Mouse (Mus musculus): ENCODE measurements at regions not wholly inside any gene's neighbourhood (a gene's known extent, or its start where the extent isn't known, plus 50 kb on each side); places are given as distances from the start of the nearest gene placed in this dataset.
"Not testable (repeated sequence)": the region's sequence is repeated elsewhere in the genome, so short reads cannot be mapped to it uniquely, and the experiment has no call there.

GRCm38 (mm10) chr2:100569891-100570290 is 1054.6 kb upstream of the Rag2 start:
- not testable (repeated sequence) for DNase-seq (ENCODE audit: low read depth)

GRCm38 (mm10) chr2:100590643-100591042 is 1033.9 kb upstream of the Rag2 start:
- not testable (repeated sequence) for DNase-seq (ENCODE audit: low read depth)

GRCm38 (mm10) chr2:100626183-100626582 is 998.3 kb upstream of the Rag2 start:
- DNase-seq (ENCODE audit: low read depth): not testable (repeated sequence)

- not testable (repeated sequence) for DNase-seq (ENCODE audit: low read depth)
These were observed 971.8 kb upstream of the Rag2 start for GRCm38 (mm10) chr2:100652742-100653141.

- DNase-seq (ENCODE audit: low read depth): not testable (repeated sequence)
These were observed 953.0 kb upstream of the Rag2 start for GRCm38 (mm10) chr2:100671384-100672039.

GRCm38 (mm10) chr2:100708395-100708794 is 916.1 kb upstream of the Rag2 start:
- not testable (repeated sequence) for DNase-seq (ENCODE audit: low read depth)

GRCm38 (mm10) chr2:100743294-100743693 is 881.2 kb upstream of the Rag2 start:
- DNase-seq (ENCODE audit: low read depth): not testable (repeated sequence)

GRCm38 (mm10) chr2:100755033-100755432 is 869.5 kb upstream of the Rag2 start:
- DNase-seq (ENCODE audit: low read depth): not testable (repeated sequence)

GRCm38 (mm10) chr2:100785392-100785791 is 839.1 kb upstream of the Rag2 start:
- TF ChIP-seq POLR2A (IDR thresholded peaks at IDR 0.05; ENCODE audit: borderline replicate concordance, extremely low read depth, insufficient read depth, insufficient read length, poor library complexity, severe bottlenecking): no peak
- no peak for TF ChIP-seq CTCF (IDR thresholded peaks at IDR 0.05; ENCODE audit: borderline replicate concordance, extremely low read depth, insufficient read depth, insufficient read length)
- DNase-seq (ENCODE audit: low read depth): peak; percentile 17

GRCm38 (mm10) chr2:100795578-100795977 is 828.9 kb upstream of the Rag2 start:
- peak; percentile 47 for DNase-seq (ENCODE audit: low read depth)
- TF ChIP-seq CTCF (IDR thresholded peaks at IDR 0.05; ENCODE audit: borderline replicate concordance, extremely low read depth, insufficient read depth, insufficient read length) (no peak), POLR2A (IDR thresholded peaks at IDR 0.05; ENCODE audit: borderline replicate concordance, extremely low read depth, insufficient read depth, insufficient read length, poor library complexity, severe bottlenecking) (no peak)

GRCm38 (mm10) chr2:100796830-100797229 is 827.7 kb upstream of the Rag2 start:
- DNase-seq (ENCODE audit: low read depth): no peak
- TF ChIP-seq CTCF (IDR thresholded peaks at IDR 0.05; ENCODE audit: borderline replicate concordance, extremely low read depth, insufficient read depth, insufficient read length) (no peak), POLR2A (IDR thresholded peaks at IDR 0.05; ENCODE audit: borderline replicate concordance, extremely low read depth, insufficient read depth, insufficient read length, poor library complexity, severe bottlenecking) (no peak)

- TF ChIP-seq POLR2A (IDR thresholded peaks at IDR 0.05; ENCODE audit: borderline replicate concordance, extremely low read depth, insufficient read depth, insufficient read length, poor library complexity, severe bottlenecking) (no peak), CTCF (IDR thresholded peaks at IDR 0.05; ENCODE audit: borderline replicate concordance, extremely low read depth, insufficient read depth, insufficient read length) (no peak)
- DNase-seq (ENCODE audit: low read depth): no peak
These were observed 827.0 kb upstream of the Rag2 start for GRCm38 (mm10) chr2:100797502-100797901.

- DNase-seq (ENCODE audit: low read depth): peak; percentile 12
- no peak for TF ChIP-seq CTCF (IDR thresholded peaks at IDR 0.05; ENCODE audit: borderline replicate concordance, extremely low read depth, insufficient read depth, insufficient read length)
- no peak for TF ChIP-seq POLR2A (IDR thresholded peaks at IDR 0.05; ENCODE audit: borderline replicate concordance, extremely low read depth, insufficient read depth, insufficient read length, poor library complexity, severe bottlenecking)
These were observed 812.0 kb upstream of the Rag2 start for GRCm38 (mm10) chr2:100812546-100812945.

- no peak for TF ChIP-seq CTCF (IDR thresholded peaks at IDR 0.05; ENCODE audit: borderline replicate concordance, extremely low read depth, insufficient read depth, insufficient read length)
- TF ChIP-seq POLR2A (IDR thresholded peaks at IDR 0.05; ENCODE audit: borderline replicate concordance, extremely low read depth, insufficient read depth, insufficient read length, poor library complexity, severe bottlenecking): no peak
- DNase-seq (ENCODE audit: low read depth): no peak
These were observed 809.8 kb upstream of the Rag2 start for GRCm38 (mm10) chr2:100814613-100815258.
